Mouse (Mus musculus): Measurements from ENCODE around the gene Mex3a.
"Not testable (repeated sequence)": the region's sequence is repeated elsewhere in the genome, so short reads cannot be mapped to it uniquely, and the experiment has no call there.

The Mex3a gene

GRCm38 (mm10) chr3:88571856-88572255, 39.7 kb downstream of the Mex3a start:
- DNase-seq, result no peak

- DNase-seq, result no peak
Measured at GRCm38 (mm10) chr3:88572835-88573234, 40.6 kb downstream of the Mex3a start.

- no peak for DNase-seq
Measured at GRCm38 (mm10) chr3:88573810-88574209, 41.6 kb downstream of the Mex3a start.

GRCm38 (mm10) chr3:88575540-88575939, 43.3 kb downstream of the Mex3a start, which contains the start of gene Ssr2:
Gene Ssr2, plus strand, starts transcription at chr3:88575876.
- DNase-seq, result no peak

- not testable (repeated sequence) for DNase-seq
Measured at GRCm38 (mm10) chr3:88577846-88578245, 45.7 kb downstream of the Mex3a start.

- DNase-seq, result no peak
Measured at GRCm38 (mm10) chr3:88578498-88579424, 46.6 kb downstream of the Mex3a start.

GRCm38 (mm10) chr3:88579454-88580117, 47.4 kb downstream of the Mex3a start:
- DNase-seq, result peak; percentile 46 to 68

GRCm38 (mm10) chr3:88585769-88586168, 53.6 kb downstream of the Mex3a start:
- no peak for DNase-seq

- DNase-seq, result no peak
Measured at GRCm38 (mm10) chr3:88586640-88587039, 54.4 kb downstream of the Mex3a start.

GRCm38 (mm10) chr3:88590246-88590645, 58.1 kb downstream of the Mex3a start:
- no peak for DNase-seq
